Mouse (Mus musculus) megakaryocyte, embryonic 14.5 days (primary cell): ENCODE results near the gene Prpf40b. TPM values are rescaled to one million over a fixed set of nuclear protein-coding genes. Genes with fewer than 3 reads are reported as not detected.

Experiments
- H3K27me3 ChIP-seq: replicated peaks from 2 replicates; pipeline ENCODE3; 2012; ENCODE audit warnings: inconsistent platforms
- H3K36me3 ChIP-seq: replicated peaks from 2 replicates; pipeline ENCODE3; 2012; ENCODE audit warnings: low read length, inconsistent platforms, mixed read lengths
- H3K4me1 ChIP-seq: 2 replicates; pipeline ENCODE4 v1.6.1; 2012; ENCODE audit warnings: inconsistent platforms
- H3K4me3 ChIP-seq: replicated peaks from 2 replicates; pipeline ENCODE3; 2012; ENCODE audit warnings: moderate library complexity, mild to moderate bottlenecking, inconsistent platforms
- H3K9me3 ChIP-seq: 2 replicates; pipeline ENCODE4 v1.6.1; 2012; ENCODE audit warnings: inconsistent platforms
- FLI1 ChIP-seq: IDR thresholded peaks from 2 replicates; pipeline ENCODE4 v1.6.1; 2012; ENCODE audit warnings: low read length, inconsistent platforms, mixed read lengths
- GATA1 ChIP-seq: IDR thresholded peaks from 3 replicates; pipeline ENCODE4 v1.6.1; 2012; ENCODE audit warnings: mixed read lengths, low read length, inconsistent platforms, borderline replicate concordance
- polyA plus RNA-seq: library from polyadenylated mRNA; stranded (reverse); fragments of >175 nt; gene quantifications from 2 replicates; pipeline ENCODE4 v1.2.3, GENCODE M21; 2012; ENCODE audit warnings: low replicate concordance; ENCODE audit not compliant: insufficient read depth

Prpf40b gene
- polyA plus RNA-seq, 1 experiment, result 14.7 TPM

DNA sequence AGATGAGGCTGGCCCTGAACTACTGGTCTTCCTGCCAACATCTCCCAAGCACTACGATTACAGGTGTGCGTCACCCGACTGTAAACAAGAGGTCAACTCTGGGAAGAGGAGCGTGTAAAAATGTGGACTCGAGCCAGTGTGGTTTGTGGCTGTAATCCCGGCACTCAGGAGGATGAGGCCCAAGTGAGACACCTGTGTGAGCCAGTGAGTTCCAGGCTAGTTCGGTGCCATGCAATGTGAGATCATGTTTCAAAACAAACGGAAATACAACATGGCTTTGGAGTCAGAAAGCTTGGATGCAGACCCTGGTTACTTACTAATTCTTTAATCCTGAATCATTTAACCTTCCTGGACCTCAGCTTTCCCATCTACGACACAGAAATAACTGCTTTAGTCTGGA lies 64.1 kb downstream of the Prpf40b start:
- Histone ChIP-seq H3K36me3 (peaks cover 3% of the 10 kb centered on the region), H3K9me3 (no peaks in the 10 kb centered on the region), H3K4me3 (no peak overlapping the region), H3K4me1 (peaks cover 35% of the 10 kb centered on the region), H3K27me3 (peaks cover 2% of the 10 kb centered on the region)
- TF ChIP-seq GATA1 (no peak), FLI1 (no peak)

DNA sequence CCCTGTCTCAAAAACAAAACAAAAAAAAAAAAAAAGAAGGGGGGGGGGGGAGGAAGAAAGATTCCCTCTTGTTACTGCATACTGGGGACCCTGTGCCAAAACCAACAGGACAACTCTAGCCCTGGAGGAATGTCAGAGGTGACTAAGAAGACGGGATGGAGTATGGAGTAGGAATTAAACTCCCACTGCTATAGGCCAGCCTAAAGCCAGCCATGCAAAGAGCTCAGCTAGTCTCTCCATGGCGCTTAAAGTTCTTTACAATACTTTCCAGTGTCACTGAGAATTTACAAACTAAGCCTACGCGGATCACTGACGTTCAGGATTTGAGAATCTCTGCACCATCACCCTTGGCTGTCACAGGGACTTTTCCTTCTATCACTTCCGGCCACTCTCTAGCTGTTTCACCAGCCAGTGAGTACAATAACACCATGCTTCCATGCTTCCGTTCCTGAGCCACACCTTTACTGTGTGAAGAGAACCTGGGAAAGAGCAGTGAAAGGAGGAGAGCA lies 69.2 kb downstream of the Prpf40b start:
- H3K4me1 ChIP-seq, result peaks cover 47% of the 10 kb centered on the region
- no peaks in the 10 kb centered on the region for H3K27me3 ChIP-seq
- peaks cover 5% of the 10 kb centered on the region for H3K36me3 ChIP-seq
- TF ChIP-seq FLI1 (no peak), GATA1 (no peak)
- H3K9me3 ChIP-seq, result no peaks in the 10 kb centered on the region
- no peak overlapping the region for H3K4me3 ChIP-seq

DNA sequence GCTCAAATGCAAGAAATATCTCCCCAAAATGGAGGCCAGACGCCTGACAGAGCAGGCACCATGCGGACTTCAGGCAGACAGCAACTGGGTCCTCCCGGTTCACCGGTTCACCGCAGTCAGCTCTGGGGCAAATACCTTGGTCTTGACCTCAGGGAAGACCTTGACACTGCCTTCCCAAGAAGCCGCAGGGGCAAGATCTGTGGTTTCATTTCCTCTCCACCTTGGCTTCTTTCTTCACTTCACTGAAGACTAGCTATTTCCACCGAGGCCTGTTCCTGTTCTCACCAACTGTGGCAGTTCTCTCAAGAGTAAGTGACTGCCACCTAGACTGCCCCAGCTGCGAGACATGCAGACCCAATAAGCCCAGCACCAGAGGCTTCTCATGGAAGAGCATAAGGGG lies 70.0 kb downstream of the Prpf40b start:
- peak overlapping the region; percentile 24 for H3K4me3 ChIP-seq
- no peak for TF ChIP-seq GATA1
- TF ChIP-seq FLI1, result no peak
- H3K4me1 ChIP-seq, result peaks cover 49% of the 10 kb centered on the region
- no peaks in the 10 kb centered on the region for H3K9me3 ChIP-seq
- no peaks in the 10 kb centered on the region for H3K27me3 ChIP-seq
- peaks cover 4% of the 10 kb centered on the region for H3K36me3 ChIP-seq

Other genes with a start within 250 kb of the Prpf40b start
- not detected in 2 replicates for gene Prph, start 239.9 kb upstream of the Prpf40b start, polyA plus RNA-seq
- 27.8 and 75.4 TPM in 2 replicates for gene Troap, start 220.5 kb upstream of the Prpf40b start, polyA plus RNA-seq
- gene C1ql4, start 207.3 kb upstream of the Prpf40b start, polyA plus RNA-seq, result not detected in 2 replicates
- gene Dnajc22, start 201.9 kb upstream of the Prpf40b start, polyA plus RNA-seq, result not detected in 2 replicates
- 5.3 and 8.2 TPM in 2 replicates for gene Spats2, start 169.2 kb upstream of the Prpf40b start, polyA plus RNA-seq
- not detected in 2 replicates for gene Kcnh3, start 70.2 kb upstream of the Prpf40b start, polyA plus RNA-seq
- gene Mcrs1, start 43.1 kb upstream of the Prpf40b start, polyA plus RNA-seq, result 24.2 and 57.0 TPM in 2 replicates
- gene Fam186b, start 801 bp downstream of the Prpf40b start, polyA plus RNA-seq, result not detected in 2 replicates
- gene Fmnl3, start 75.4 kb downstream of the Prpf40b start, polyA plus RNA-seq, result 4.4 and 6.8 TPM in 2 replicates
- 206 and 441 TPM in 2 replicates for gene Tmbim6, start 97.8 kb downstream of the Prpf40b start, polyA plus RNA-seq
- 13.8 and 16.8 TPM in 2 replicates for gene Nckap5l, start 162.7 kb downstream of the Prpf40b start, polyA plus RNA-seq
- gene Bcdin3d, start 179.6 kb downstream of the Prpf40b start, polyA plus RNA-seq, result 3.8 and 10.2 TPM in 2 replicates
- 0.14 TPM in 1 of 2 replicates, not detected in the other for gene Faim2, start 233.1 kb downstream of the Prpf40b start, polyA plus RNA-seq